15 mouse cellular contexts compared by ENCODE assay signal in the genomic region with DNA sequence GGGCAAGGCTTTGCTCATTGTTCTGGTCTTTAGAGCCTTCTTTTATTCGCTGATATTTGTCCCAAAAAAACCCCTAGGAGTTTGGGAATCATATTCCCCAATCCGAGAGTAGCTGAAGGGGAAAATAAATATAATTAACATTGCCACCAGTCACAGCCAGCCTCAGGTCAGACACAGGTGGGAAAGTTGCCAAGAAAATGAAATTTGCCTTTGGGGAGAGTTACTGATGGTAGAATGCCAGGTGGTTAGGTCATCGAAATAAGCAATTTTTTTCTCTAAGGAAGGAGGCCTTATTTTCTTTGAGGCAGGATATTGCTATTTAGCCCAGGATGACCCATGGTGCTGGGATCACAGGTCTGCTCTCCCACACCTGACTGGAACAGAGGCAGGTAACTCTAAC. TPM values are rescaled to one million over a fixed set of nuclear protein-coding genes. Genes with fewer than 3 reads are reported as not detected.
A peak's percentile ranks its signal among the peaks of the same experiment; 100 is the strongest.
DNase-seq lines count a peak whose midpoint lies in the region; ATAC-seq and TF ChIP-seq lines count a peak whose summit lies in the region.
"Had no signal": no experiment of that assay in that cellular context is flagged by ENCODE, and none has a peak within 500 bp of the region (broad histone marks: within the 10 kb centered on the region; RNA-seq: fewer than 3 reads in every experiment).

No protein-coding gene starts in this region.

- no peak for TF ChIP-seq EP300 in lung, postnatal 0 days (IDR thresholded peaks at IDR 0.05)

- no peaks in the 10 kb centered on the region for H3K27me3 ChIP-seq in kidney, adult 2 months (replicated peaks; ENCODE audit: control insufficient read depth, insufficient read depth, low read length)
- no peaks in the 10 kb centered on the region for H3K27me3 ChIP-seq in lung, postnatal 0 days (replicated peaks; ENCODE audit: insufficient read depth, low read length)
- peaks cover 5% of the 10 kb centered on the region; the same call in 1 of the 2 replicates for H3K27me3 ChIP-seq in intestine, embryonic 15.5 days (replicated peaks)

- no peak for TF ChIP-seq POLR2A in kidney, adult 2 months (IDR thresholded peaks at IDR 0.05; ENCODE audit: low read depth, low read length)

- H3K4me1 ChIP-seq in kidney, adult 2 months (ENCODE audit: control insufficient read depth, insufficient read depth, low read length), result peaks cover 10% of the 10 kb centered on the region
- H3K4me1 ChIP-seq in lung, postnatal 0 days (ENCODE audit: insufficient read depth, low read depth, low read length), result peaks cover 10% of the 10 kb centered on the region; the same call in 1 of the 2 replicates
- peaks cover 20% of the 10 kb centered on the region for H3K4me1 ChIP-seq in intestine, embryonic 15.5 days (replicated peaks)

- DNase-seq in kidney, adult 2 months, result peak; percentile 31
- DNase-seq in kidney, postnatal 25 days, result no peak
- DNase-seq in lung, postnatal 0 days (ENCODE audit: low spot score), result peak; percentile 31
- DNase-seq in lung, postnatal 14 days, result no peak
- peak; percentile 61 for DNase-seq in NIH3T3 (ENCODE audit: low read depth)
- DNase-seq in adrenal gland, adult 2 months, result no peak
- DNase-seq: heart, adult 11 months had no signal

- ATAC-seq in lung, postnatal 0 days, result no peak
- no peak for ATAC-seq in intestine, embryonic 15.5 days
- ATAC-seq: forebrain, embryonic 13.5 days; forebrain, embryonic 16.5 days had no signal

- no peak overlapping the region for H3K9ac ChIP-seq in lung, postnatal 0 days (replicated peaks; ENCODE audit: low read depth)
- no peak overlapping the region for H3K9ac ChIP-seq in intestine, embryonic 15.5 days
- H3K9ac ChIP-seq: forebrain, embryonic 13.5 days; hindbrain, embryonic 13.5 days had no signal

- no peak overlapping the region for H3K27ac ChIP-seq in kidney, adult 2 months (ENCODE audit: insufficient read depth, low read depth, low read length)
- no peak overlapping the region for H3K27ac ChIP-seq in lung, postnatal 0 days (ENCODE audit: low read length)
- no peak overlapping the region for H3K27ac ChIP-seq in intestine, embryonic 15.5 days
- H3K27ac ChIP-seq: forebrain, embryonic 10.5 days; forebrain, embryonic 13.5 days; hindbrain, embryonic 10.5 days; hindbrain, embryonic 13.5 days had no signal

- no peak for TF ChIP-seq CTCF in kidney, adult 2 months (conservative IDR thresholded peaks at IDR 0.05; ENCODE audit: insufficient read depth, insufficient read length, low read depth, low read length)
- TF ChIP-seq CTCF in lung, postnatal 0 days (IDR thresholded peaks at IDR 0.05), result no peak

- WGBS in kidney, adult 2 months, result 27% methylated on average over 3 of the region's 3 CpGs
- 38% methylated on average over 3 of the region's 3 CpGs for WGBS in lung, postnatal 0 days
- WGBS in intestine, embryonic 15.5 days, result 49% methylated on average over 3 of the region's 3 CpGs

- no peak overlapping the region for H3K4me3 ChIP-seq in kidney, adult 2 months (ENCODE audit: insufficient read depth, low read depth, low read length)
- H3K4me3 ChIP-seq in lung, postnatal 0 days (ENCODE audit: low read depth, low read length), result no peak overlapping the region
- H3K4me3 ChIP-seq in intestine, embryonic 15.5 days (replicated peaks), result no peak overlapping the region
- H3K4me3 ChIP-seq: forebrain, embryonic 13.5 days; hindbrain, embryonic 13.5 days had no signal

- no peak overlapping the region for H3K4me2 ChIP-seq in lung, postnatal 0 days (replicated peaks; ENCODE audit: low read depth, low read length)
- H3K4me2 ChIP-seq in intestine, embryonic 15.5 days (replicated peaks), result no peak overlapping the region

- H3K36me3 ChIP-seq in kidney, adult 2 months (ENCODE audit: control insufficient read depth, insufficient read depth, low read length), result no peaks in the 10 kb centered on the region
- H3K36me3 ChIP-seq in lung, postnatal 0 days (ENCODE audit: insufficient read depth, low read length), result no peaks in the 10 kb centered on the region
- H3K36me3 ChIP-seq in intestine, embryonic 15.5 days, result no peaks in the 10 kb centered on the region
- H3K36me3 ChIP-seq: forebrain, embryonic 10.5 days; hindbrain, embryonic 10.5 days; hindbrain, embryonic 13.5 days had no signal

- H3K9me3 ChIP-seq in lung, postnatal 0 days (ENCODE audit: low read length), result no peaks in the 10 kb centered on the region
- no peaks in the 10 kb centered on the region for H3K9me3 ChIP-seq in intestine, embryonic 15.5 days
- H3K9me3 ChIP-seq: forebrain, embryonic 10.5 days; forebrain, embryonic 13.5 days; hindbrain, embryonic 10.5 days; hindbrain, embryonic 13.5 days had no signal

RNA-seq across cellular contexts. Expression of a gene that starts 3.0 kb away (rescaled TPM):
- polyA plus RNA-seq in kidney, adult 2 months (2012; rRNA removed), result 30.7 and 32.6 TPM in 2 replicates
- polyA plus RNA-seq in lung, postnatal 0 days (2015; fragmentation: Nextera tagmentation; extraction: Ambion mirVana), result 25.3 and 27.7 TPM in 2 replicates
- total RNA-seq in adrenal gland, adult 2 months (2021), result 10 to 100 TPM; 43.6 to 47.9 TPM
- polyA plus RNA-seq in adrenal gland, adult 2 months (2012; rRNA removed), result 37.6 and 49.2 TPM in 2 replicates
- polyA plus RNA-seq in intestine, embryonic 15.5 days (2015; fragmentation: Nextera tagmentation; extraction: Ambion mirVana), result 20.6 and 21.5 TPM in 2 replicates

RNA-seq across cellular contexts. Expression of a gene that starts 19.6 kb away (rescaled TPM):
- 44.6 and 53.2 TPM in 2 replicates for polyA plus RNA-seq in kidney, adult 2 months (2012; rRNA removed)
- polyA plus RNA-seq in lung, postnatal 0 days (2015; fragmentation: Nextera tagmentation; extraction: Ambion mirVana), result 23.0 and 23.1 TPM in 2 replicates
- total RNA-seq in adrenal gland, adult 2 months (2021), result 10 to 100 TPM; 30.0 to 56.7 TPM
- 76.2 and 87.1 TPM in 2 replicates for polyA plus RNA-seq in adrenal gland, adult 2 months (2012; rRNA removed)
- polyA plus RNA-seq in intestine, embryonic 15.5 days (2015; fragmentation: Nextera tagmentation; extraction: Ambion mirVana), result 9.4 and 12.3 TPM in 2 replicates

RNA-seq across cellular contexts. Expression of a gene that starts 35.3 kb away (rescaled TPM):
- 3.6 and 4.8 TPM in 2 replicates for polyA plus RNA-seq in kidney, adult 2 months (2012; rRNA removed)
- 0.18 TPM in 1 of 2 replicates, not detected in the other for polyA plus RNA-seq in lung, postnatal 0 days (2015; fragmentation: Nextera tagmentation; extraction: Ambion mirVana)
- total RNA-seq in adrenal gland, adult 2 months (2021), result 1 to 10 TPM; 2.7 to 3.9 TPM
- polyA plus RNA-seq in adrenal gland, adult 2 months (2012; rRNA removed), result 11.5 and 22.6 TPM in 2 replicates
- 9.2 and 14.0 TPM in 2 replicates for polyA plus RNA-seq in intestine, embryonic 15.5 days (2015; fragmentation: Nextera tagmentation; extraction: Ambion mirVana)
- polyA plus RNA-seq: C2C12; CD4-positive, CD25-positive, alpha-beta regulatory T cell, adult 4 months; forebrain, embryonic 13.5 days had no signal

RNA-seq across cellular contexts. Expression of a gene that starts 37.9 kb away (rescaled TPM):
- polyA plus RNA-seq in kidney, adult 2 months (2012; rRNA removed), result 17.5 and 19.5 TPM in 2 replicates
- polyA plus RNA-seq in lung, postnatal 0 days (2015; fragmentation: Nextera tagmentation; extraction: Ambion mirVana), result 114 and 135 TPM in 2 replicates
- 100 to 1,000 TPM in 1 of 2 experiments, 10 to 100 TPM in 1; 78.6 to 101 TPM for total RNA-seq in adrenal gland, adult 2 months (2021)
- 82.3 and 112 TPM in 2 replicates for polyA plus RNA-seq in adrenal gland, adult 2 months (2012; rRNA removed)
- 36.4 and 40.7 TPM in 2 replicates for polyA plus RNA-seq in intestine, embryonic 15.5 days (2015; fragmentation: Nextera tagmentation; extraction: Ambion mirVana)

Comparison
In these comparisons a context has a peak if more than half of its experiments do, and no peak if none do; other contexts are left out.
1. DNase-seq: peak in kidney, adult 2 months (single experiment), lung, postnatal 0 days (single experiment) and NIH3T3 (single experiment); none in kidney, postnatal 25 days (0 of 2), lung, postnatal 14 days (single experiment) and adrenal gland, adult 2 months (single experiment).